Mouse (Mus musculus): ENCODE results near the gene Snx29.

DNA sequence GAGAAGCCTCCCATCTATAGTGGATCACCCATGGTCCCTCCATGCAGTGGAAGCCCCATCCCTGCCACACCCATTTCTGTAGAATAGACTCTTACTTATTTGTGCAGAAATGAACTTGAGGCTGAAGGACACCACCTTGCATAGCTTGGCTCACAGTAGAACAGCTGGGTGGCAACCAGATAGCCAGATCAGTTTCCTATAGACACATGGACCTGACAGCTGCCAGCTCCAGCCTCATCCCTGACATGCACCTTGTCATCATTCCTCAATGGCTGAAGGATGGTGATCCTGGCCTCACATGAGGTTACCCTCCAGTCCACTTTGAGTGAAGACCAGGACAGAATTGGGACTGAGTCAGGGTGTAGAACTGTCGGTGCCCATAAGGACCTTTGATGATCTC, 394.2 kb downstream of the Snx29 start:
- no peak for TF ChIP-seq CTCF (IDR thresholded peaks at IDR 0.05; ENCODE audit: borderline replicate concordance, control insufficient read depth, extremely low read depth, insufficient read depth, low read length, poor library complexity)
- TF ChIP-seq POLR2A (IDR thresholded peaks at IDR 0.05; ENCODE audit: control insufficient read depth, extremely low read depth, insufficient read depth, low read length, poor library complexity) = no peak
